Mouse (Mus musculus) heart, adult 2 months (tissue): ENCODE results near the gene Sost. TPM values are rescaled to one million over a fixed set of nuclear protein-coding genes. Genes with fewer than 3 reads are reported as not detected.

Source experiments
- DNase-seq, 2 experiments: peaks; one replicate each; pipeline ENCODE4 v3.0.0; 2021
- H3K27ac ChIP-seq: fragments of 200-600 bp; 2 replicates; pipeline ENCODE4 v1.8.1; 2022
- H3K27me3 ChIP-seq: fragments of 200-500 bp; 2 replicates; pipeline ENCODE4 v1.6.1; 2012; ENCODE audit warnings: mild to moderate bottlenecking, low read length, inconsistent platforms, mixed read lengths; ENCODE audit not compliant: control insufficient read depth, insufficient read depth
- H3K36me3 ChIP-seq: fragments of 200-500 bp; 2 replicates; pipeline ENCODE4 v1.6.1; 2012; ENCODE audit warnings: low read length, inconsistent platforms; ENCODE audit not compliant: control insufficient read depth, insufficient read depth
- H3K4me1 ChIP-seq: fragments of 200-500 bp; 2 replicates; pipeline ENCODE4 v1.6.1; 2011; ENCODE audit warnings: low read length; ENCODE audit not compliant: control insufficient read depth, insufficient read depth
- H3K4me3 ChIP-seq: fragments of 200-600 bp; 2 replicates; pipeline ENCODE4 v1.8.1; 2022
- H3K79me2 ChIP-seq: fragments of 200-500 bp; replicated peaks from 2 replicates; pipeline ENCODE4 v1.6.1; 2012; ENCODE audit warnings: mild to moderate bottlenecking, inconsistent platforms, low read length, moderate library complexity, mixed read lengths; ENCODE audit not compliant: control insufficient read depth, insufficient read depth
- H3K9ac ChIP-seq: fragments of 200-500 bp; 2 replicates; pipeline ENCODE4 v1.6.1; 2012; ENCODE audit warnings: low read depth, mild to moderate bottlenecking, control low read depth, inconsistent platforms, low read length, mixed read lengths
- CTCF ChIP-seq: fragments of 200-600 bp; IDR thresholded peaks from 2 replicates; pipeline ENCODE4 v1.8.1; 2022; ENCODE audit warnings: antibody characterized with exemption, mild to moderate bottlenecking, moderate library complexity
- EP300 ChIP-seq: fragments of 200-500 bp; IDR thresholded peaks from 2 replicates; pipeline ENCODE4 v1.6.1; 2011; ENCODE audit warnings: low read depth, low read length, control low read depth; ENCODE audit not compliant: insufficient read depth
- POLR2A ChIP-seq: fragments of 200-500 bp; IDR thresholded peaks from 2 replicates; pipeline ENCODE4 v1.6.1; 2011; ENCODE audit warnings: mild to moderate bottlenecking, low read depth, low read length, control low read depth; ENCODE audit not compliant: insufficient read depth
- WGBS: fragments of 180-500 bp; shearing (Covaris S2); methylation state at CpG from one replicate; pipeline ENCODE4 v1.1.7; 2018; 5-methylcytosine and 5-hydroxymethylcytosine counted together
- intact Hi-C: fragments of 180-260 bp; cut with DNase I; formaldehyde crosslinking; loops from one replicate; pipeline ENCODE4 v1.15.1; 2025
- long read RNA-seq: library from polyadenylated mRNA; stranded (forward); transcript quantifications from one replicate; pipeline ENCODE4 v2.0.0, GENCODE M21; 2021
- polyA plus RNA-seq: library from polyadenylated mRNA; depleted of rRNA; stranded (reverse); fragments of >200 nt; gene quantifications from 2 replicates; pipeline ENCODE4 v1.2.3, GENCODE M21; 2012; rRNA removed
- total RNA-seq, 2 experiments: library from RNA; stranded (reverse); gene quantifications; 2 replicates each; pipeline ENCODE4 v1.2.3; 2021

The Sost gene
- 1 to 10 TPM; 2.1 to 3.2 TPM for total RNA-seq
- 5.8 and 7.0 TPM in 2 replicates for polyA plus RNA-seq
- long read RNA-seq, result 0 reads

- H3K79me2 ChIP-seq, result no peaks in the 10 kb centered on the region
- peaks cover 8% of the 10 kb centered on the region for H3K27me3 ChIP-seq
- peaks cover 6% of the 10 kb centered on the region for H3K36me3 ChIP-seq
- no peak within 1 kb of the TSS for H3K4me3 ChIP-seq
- intact Hi-C loops, result loop anchor here (5.0 kb wide), 1 partner anchor 155 kb away; no protein-coding TSS in a partner anchor
- TF ChIP-seq CTCF, result no peak
- TF ChIP-seq POLR2A, result no peak
- no peak for TF ChIP-seq EP300
- DNase-seq, result no peak
- H3K4me1 ChIP-seq, result no peaks in the 10 kb centered on the region; the same call in 1 of the 2 replicates
- 51% methylated on average over 10 of the region's 10 CpGs for WGBS
- H3K9ac ChIP-seq, result no peak within 1 kb of the TSS
- H3K27ac ChIP-seq, result no peak within 1 kb of the TSS
Measured at GRCm38 (mm10) chr11:101966965-101967614, at the start of gene Sost. Gene Sost, minus strand, starts transcription at chr11:101967015.

DNA sequence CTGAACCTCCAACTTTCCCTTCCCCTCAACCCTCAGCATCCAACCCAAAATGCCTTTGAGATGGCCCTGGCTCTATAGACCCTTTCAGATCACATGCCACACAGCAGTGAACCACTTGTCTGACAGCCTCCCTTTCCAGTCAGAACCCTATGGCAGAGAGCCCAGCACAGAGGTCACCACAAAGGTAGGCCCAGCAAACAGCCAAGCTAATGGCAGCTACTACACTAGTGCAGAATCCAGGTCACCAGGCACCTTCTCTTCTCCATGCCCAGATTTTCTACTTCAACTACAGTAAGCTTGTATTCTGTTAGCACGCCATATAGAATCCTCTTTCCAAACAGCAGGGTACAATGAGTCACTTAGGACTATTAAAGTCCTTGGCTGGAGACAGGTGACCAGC, 49.3 kb upstream of the Sost start:
- intact Hi-C loops, result no loop called here
- TF ChIP-seq POLR2A (no peak), EP300 (0 out of 2 replicates have a peak, but pooled peaks have one; percentile 10)
- Histone ChIP-seq H3K79me2 (no peaks in the 10 kb centered on the region), H3K27ac (peak overlapping the region; percentile 73), H3K36me3 (no peaks in the 10 kb centered on the region), H3K27me3 (no peaks in the 10 kb centered on the region), H3K4me1 (no peaks in the 10 kb centered on the region), H3K9ac (no peak overlapping the region), H3K4me3 (no peak overlapping the region)
- DNase-seq, result peak; percentile 58 to 68
- WGBS, result 61% methylated on average over 1 of the region's 1 CpGs

DNA sequence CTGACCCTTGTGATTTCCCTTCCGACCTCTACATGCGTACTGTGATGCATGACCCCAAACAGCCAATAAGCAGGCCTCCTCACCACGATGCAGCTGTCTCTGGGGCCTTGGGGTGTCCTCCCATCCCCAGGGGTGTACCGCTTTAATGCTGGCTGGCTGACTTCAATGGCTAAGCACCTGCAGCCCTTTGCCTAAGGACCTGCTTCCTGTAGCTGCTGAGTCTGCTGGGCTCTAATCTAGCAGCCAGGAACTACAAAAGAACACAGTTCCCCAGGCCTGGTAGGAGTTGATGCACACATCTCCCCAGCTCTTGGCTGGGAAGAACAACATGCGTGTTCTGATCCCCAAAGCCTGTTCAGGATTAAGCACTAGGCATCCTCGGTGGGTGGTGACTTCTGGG, 48.7 kb upstream of the Sost start:
- no peak overlapping the region for H3K9ac ChIP-seq
- H3K36me3 ChIP-seq, result no peaks in the 10 kb centered on the region
- H3K79me2 ChIP-seq, result no peaks in the 10 kb centered on the region
- intact Hi-C loops, result no loop called here
- H3K27me3 ChIP-seq, result no peaks in the 10 kb centered on the region
- TF ChIP-seq EP300 (no peak), CTCF (no peak)
- peak overlapping the region; percentile 73; the same call in 1 of the 2 replicates for H3K27ac ChIP-seq
- peaks cover 2% of the 10 kb centered on the region; the same call in 1 of the 2 replicates for H3K4me1 ChIP-seq
- WGBS, result 87% methylated on average over 6 of the region's 6 CpGs
- no peak for DNase-seq
- no peak overlapping the region for H3K4me3 ChIP-seq

GRCm38 (mm10) chr11:102013201-102013600, 46.4 kb upstream of the Sost start:
- H3K27me3 ChIP-seq, result no peaks in the 10 kb centered on the region
- TF ChIP-seq CTCF, result no peak
- no peaks in the 10 kb centered on the region for H3K79me2 ChIP-seq
- no peak overlapping the region for H3K27ac ChIP-seq
- H3K9ac ChIP-seq, result no peak overlapping the region
- 81% methylated on average over 8 of the region's 8 CpGs for WGBS
- peaks cover 3% of the 10 kb centered on the region; the same call in 1 of the 2 replicates for H3K4me1 ChIP-seq
- intact Hi-C loops, result no loop called here
- H3K36me3 ChIP-seq, result no peaks in the 10 kb centered on the region
- H3K4me3 ChIP-seq, result no peak overlapping the region
- no peak for DNase-seq

DNA sequence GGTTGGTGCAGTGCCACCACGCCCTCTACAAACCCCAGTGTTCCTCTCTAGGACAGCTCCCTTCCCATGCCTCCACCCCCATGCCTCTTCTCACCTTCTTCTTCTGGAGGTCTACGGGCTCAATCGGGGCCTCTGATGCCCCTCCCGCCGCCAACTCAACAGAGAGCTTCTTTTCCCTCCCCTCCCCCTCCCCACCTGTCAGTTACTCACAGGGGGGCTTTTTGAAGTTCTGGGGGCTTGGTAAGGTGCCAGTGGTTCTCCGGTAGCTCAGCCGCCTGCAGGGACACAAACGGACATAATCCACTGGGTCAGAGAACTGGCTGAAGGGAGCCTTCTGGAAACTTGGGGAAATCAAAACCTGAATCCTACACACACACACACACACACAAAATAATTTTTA, 44.7 kb upstream of the Sost start:
- Histone ChIP-seq H3K4me3 (no peak overlapping the region), H3K79me2 (no peaks in the 10 kb centered on the region), H3K4me1 (peaks cover 3% of the 10 kb centered on the region; the same call in 1 of the 2 replicates), H3K27me3 (no peaks in the 10 kb centered on the region), H3K9ac (no peak overlapping the region), H3K36me3 (no peaks in the 10 kb centered on the region), H3K27ac (no peak overlapping the region)
- TF ChIP-seq POLR2A (no peak), EP300 (no peak), CTCF (no peak)
- 83% methylated on average over 8 of the region's 8 CpGs for WGBS
- intact Hi-C loops, result no loop called here
- DNase-seq, result no peak

DNA sequence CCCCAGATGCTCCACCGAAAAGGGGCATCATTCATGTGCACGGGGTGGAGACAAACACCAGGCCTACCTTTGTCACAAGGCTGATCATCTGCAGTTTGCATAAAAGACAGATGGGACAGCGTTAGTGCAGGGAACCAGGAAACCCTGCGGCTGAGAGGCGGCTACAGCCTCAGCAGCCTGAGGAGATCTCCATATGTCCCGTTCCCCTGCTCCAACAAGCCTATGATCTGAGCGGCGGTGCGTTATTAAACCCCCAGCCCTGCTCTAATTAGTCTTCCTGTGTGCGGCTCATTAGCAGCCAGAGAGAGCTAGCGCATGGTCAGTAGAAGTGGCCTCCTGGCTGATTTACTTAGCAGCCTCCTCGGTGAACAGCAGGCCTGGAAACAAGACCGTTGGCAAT, 43.3 kb upstream of the Sost start:
- peaks cover 3% of the 10 kb centered on the region; the same call in 1 of the 2 replicates for H3K4me1 ChIP-seq
- intact Hi-C loops, result no loop called here
- no peaks in the 10 kb centered on the region for H3K27me3 ChIP-seq
- WGBS, result 58% methylated on average over 13 of the region's 13 CpGs
- no peak overlapping the region for H3K9ac ChIP-seq
- DNase-seq, result no peak
- H3K4me3 ChIP-seq, result no peak overlapping the region
- TF ChIP-seq CTCF (no peak), EP300 (peak; percentile 49; the same call in 1 of the 2 replicates)
- no peaks in the 10 kb centered on the region for H3K36me3 ChIP-seq
- H3K27ac ChIP-seq, result peak overlapping the region; percentile 12; the same call in 1 of the 2 replicates
- no peaks in the 10 kb centered on the region for H3K79me2 ChIP-seq
